Mouse (Mus musculus) MEL (cell line): ENCODE data around the gene Gabra4. TPM values are rescaled to one million over a fixed set of nuclear protein-coding genes. Genes with fewer than 3 reads are reported as not detected.
"Not testable (repeated sequence)": the region's sequence is repeated elsewhere in the genome, so short reads cannot be mapped to it uniquely, and the experiment has no call there.

Source experiments
- DNase-seq: peaks from one replicate; pipeline ENCODE4 v3.0.0; 2011; ENCODE audit warnings: low read depth, low spot score
- H3K27ac ChIP-seq: 2 replicates; pipeline ENCODE4 v1.5.1; 2012; ENCODE audit warnings: low read depth, mild to moderate bottlenecking, control low read depth, low read length, moderate library complexity; ENCODE audit not compliant: control insufficient read depth
- H3K27me3 ChIP-seq, 2 experiments: fragments of 150-350 bp in 1 of 2; sonication (generic) in 1 of 2; 2 replicates each; pipeline ENCODE4 v1.6.1; 2012; ENCODE audit warnings: low read length in 2 of 2, mild to moderate bottlenecking in 2 of 2, improper control_type of control experiment in 1 of 2, moderate library complexity in 1 of 2; ENCODE audit not compliant: insufficient read depth in 2 of 2, control insufficient read depth in 1 of 2
- H3K36me3 ChIP-seq, 2 experiments: 2 replicates each; pipeline ENCODE4 v1.6.1; 2012 to 2014; ENCODE audit warnings: low read length in 2 of 2, improper control_type of control experiment in 1 of 2, inconsistent platforms in 1 of 2, mild to moderate bottlenecking in 1 of 2; ENCODE audit not compliant: insufficient read depth in 2 of 2, control insufficient read depth in 1 of 2
- H3K4me1 ChIP-seq, 2 experiments: fragments of 150-350 bp in 1 of 2; sonication (generic) in 1 of 2; 2 replicates each; pipeline ENCODE4 v1.6.1; 2012; ENCODE audit warnings: low read length in 2 of 2, improper control_type of control experiment in 1 of 2, mild to moderate bottlenecking in 1 of 2; ENCODE audit not compliant: insufficient read depth in 2 of 2, control insufficient read depth in 1 of 2
- H3K4me3 ChIP-seq, 2 experiments: fragments of 150-350 bp in 1 of 2; sonication (generic) in 1 of 2; 2 replicates each; pipeline ENCODE4 v1.5.1; 2012; ENCODE audit warnings: low read depth in 2 of 2, low read length in 2 of 2, mild to moderate bottlenecking in 2 of 2, moderate library complexity in 2 of 2, control low read depth in 1 of 2, improper control_type of control experiment in 1 of 2; ENCODE audit not compliant: control insufficient read depth in 1 of 2, insufficient read depth in 1 of 2
- H3K79me2 ChIP-seq: 2 replicates; pipeline ENCODE4 v1.6.1; 2012; ENCODE audit warnings: mild to moderate bottlenecking, low read length, moderate library complexity; ENCODE audit not compliant: control insufficient read depth, poor library complexity, insufficient read depth
- H3K9ac ChIP-seq: 2 replicates; pipeline ENCODE4 v1.6.1; 2012; ENCODE audit warnings: low read depth, mild to moderate bottlenecking, control low read depth, low read length, moderate library complexity; ENCODE audit not compliant: control insufficient read depth, poor library complexity, severe bottlenecking
- H3K9me3 ChIP-seq: fragments of 150-350 bp; sonication (generic); replicated peaks from 2 replicates; pipeline ENCODE4 v1.6.1; 2012; ENCODE audit warnings: mild to moderate bottlenecking, low read length, improper control_type of control experiment, moderate library complexity; ENCODE audit not compliant: insufficient read depth
- CTCF ChIP-seq, 3 experiments: IDR thresholded peaks in 2 of 3; conservative IDR thresholded peaks in 1 of 3; 2 replicates each; pipeline ENCODE4 v1.5.1; 2011 to 2012; ENCODE audit warnings: low read length in 3 of 3, low read depth in 2 of 3, mild to moderate bottlenecking in 2 of 3, improper control_type of control experiment in 1 of 3, inconsistent platforms in 1 of 3, mixed read lengths in 1 of 3, moderate library complexity in 1 of 3; ENCODE audit not compliant: control insufficient read depth in 1 of 3, insufficient read depth in 1 of 3, poor library complexity in 1 of 3, severe bottlenecking in 1 of 3
- ETS1 ChIP-seq: IDR thresholded peaks from 2 replicates; pipeline ENCODE4 v1.6.1; 2012; ENCODE audit warnings: low read depth, mild to moderate bottlenecking, inconsistent platforms, low read length, improper control_type of control experiment, moderate library complexity
- KAT2A ChIP-seq: conservative IDR thresholded peaks from 2 replicates; pipeline ENCODE4 v1.6.1; 2012; ENCODE audit warnings: low read depth, low read length, improper control_type of control experiment, inconsistent platforms
- MYB ChIP-seq: IDR thresholded peaks from 2 replicates; pipeline ENCODE4 v1.6.1; 2011; ENCODE audit warnings: mild to moderate bottlenecking, low read depth, low read length, improper control_type of control experiment
- RAD21 ChIP-seq: IDR thresholded peaks from 2 replicates; pipeline ENCODE4 v1.6.1; 2011; ENCODE audit warnings: mild to moderate bottlenecking, low read depth, low read length, improper control_type of control experiment
- SMC3 ChIP-seq: IDR thresholded peaks from 2 replicates; pipeline ENCODE4 v1.6.1; 2011; ENCODE audit warnings: low read depth, low read length, improper control_type of control experiment
- polyA plus RNA-seq, 2 experiments: library from polyadenylated mRNA; stranded (reverse) in 1 of 2; unstranded in 1 of 2; fragments of >175 nt in 1 of 2; fragments of >200 nt in 1 of 2; gene quantifications; 2 replicates each; pipeline versions ENCODE4 v1.2.1 to v1.2.4; 2012; ENCODE audit warnings: low replicate concordance in 2 of 2, low read depth in 1 of 2; ENCODE audit not compliant: insufficient read length in 2 of 2, insufficient read depth in 1 of 2, missing spikeins in 1 of 2
- total RNA-seq: library from RNA; depleted of rRNA; stranded (reverse); fragments of 300-350 nt; gene quantifications from 2 replicates; pipeline ENCODE4 v1.2.3, GENCODE M21; 2012; rRNA removed

Gabra4 gene
- total and polyA plus RNA-seq, 3 experiments = not detected

DNA sequence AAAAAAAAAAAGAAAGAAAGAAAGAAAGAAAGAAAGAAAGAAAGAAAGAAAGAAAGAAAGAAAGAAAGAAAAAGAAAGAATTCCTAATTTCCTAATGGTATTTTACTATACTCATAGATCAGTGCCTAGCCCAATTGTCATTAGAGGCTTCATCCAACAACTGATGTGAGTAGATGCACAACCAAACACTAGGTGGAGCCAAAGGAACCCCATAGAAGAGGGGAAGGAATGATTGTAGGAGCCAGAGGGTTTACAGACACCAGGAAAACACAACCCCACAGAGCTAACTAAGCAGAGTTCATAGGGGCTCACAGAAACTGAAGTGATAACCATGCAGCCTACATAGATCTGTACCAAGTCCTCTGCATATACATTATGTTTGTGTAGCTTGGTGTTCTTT, 112.6 kb downstream of the Gabra4 start:
- no peaks in the 10 kb centered on the region for H3K36me3 ChIP-seq
- peak; percentile 21 for DNase-seq
- TF ChIP-seq RAD21 (peak; percentile 40), ETS1 (no peak), CTCF (IDR thresholded peaks at IDR 0.05 in 2 of 3, conservative IDR thresholded peaks at IDR 0.05 in 1 of 3; ENCODE audit: control insufficient read depth in 1 of 3, insufficient read depth in 1 of 3, low read depth in 2 of 3, low read length in 3 of 3, poor library complexity in 1 of 3, severe bottlenecking in 1 of 3) (peak in 1 of 3 experiments; percentile 45; a peak in 2 of 6 replicates), SMC3 (peak; percentile 44), KAT2A (no peak), MYB (no peak)
- no peak overlapping the region for H3K9ac ChIP-seq
- no peaks in the 10 kb centered on the region for H3K4me1 ChIP-seq
- H3K27ac ChIP-seq = no peak overlapping the region
- H3K9me3 ChIP-seq = no peaks in the 10 kb centered on the region
- H3K79me2 ChIP-seq = no peaks in the 10 kb centered on the region
- H3K27me3 ChIP-seq = no peaks in the 10 kb centered on the region
- H3K4me3 ChIP-seq = no peak overlapping the region

DNA sequence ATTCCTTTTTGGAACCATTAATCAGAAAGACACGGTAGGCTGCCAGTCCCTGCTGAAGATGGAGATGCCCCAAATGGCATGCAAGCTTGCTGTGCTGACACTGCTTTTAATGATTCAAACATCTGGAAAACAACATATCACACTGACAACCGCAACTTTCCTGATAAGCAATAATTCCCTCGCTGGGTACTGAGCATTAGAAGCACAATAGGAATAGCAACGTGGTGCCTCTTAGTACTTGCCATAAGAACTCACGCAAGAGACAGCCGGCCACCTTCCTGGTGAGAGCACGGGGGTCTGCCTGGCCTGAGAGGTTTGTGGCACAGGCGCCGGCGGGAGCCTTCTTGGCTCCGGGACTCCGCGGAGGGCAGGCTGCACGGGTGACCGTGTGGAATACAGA, 132.6 kb downstream of the Gabra4 start:
- not testable (repeated sequence) for H3K9me3 ChIP-seq, H3K27ac ChIP-seq, H3K36me3 ChIP-seq, H3K4me1 ChIP-seq, H3K9ac ChIP-seq, H3K27me3 ChIP-seq, H3K4me3 ChIP-seq, DNase-seq, H3K79me2 ChIP-seq

Other genes with a start within 250 kb of the Gabra4 start
- not detected in 2 replicates for gene Cox7b2, start 110.1 kb downstream of the Gabra4 start, total RNA-seq
- not detected for gene Cox7b2, start 110.1 kb downstream of the Gabra4 start, polyA plus RNA-seq
- gene Gabrb1, start 195 bp downstream of the Gabra4 start, total RNA-seq = not detected in 2 replicates
- under 1 TPM in 1 of 2 experiments, not detected in 1; 0.03 TPM for gene Gabrb1, start 195 bp downstream of the Gabra4 start, polyA plus RNA-seq